Mouse (Mus musculus): ENCODE results near the gene Ugt1a5. TPM values are rescaled to one million over a fixed set of nuclear protein-coding genes. Genes with fewer than 3 reads are reported as not detected.
A peak's percentile ranks its signal among the peaks of the same experiment; 100 is the strongest.

Ugt1a5 gene
- polyA plus RNA-seq, 1 experiment from 2014 or later, result not detected

GRCm38 (mm10) chr1:88260604-88261377 lies 95.0 kb downstream of the Ugt1a5 start:
- H3K9ac ChIP-seq (replicated peaks; ENCODE audit: low read depth, low read length), result no peak overlapping the region
- WGBS, result 81% methylated on average over 10 of the region's 10 CpGs

GRCm38 (mm10) chr1:88261706-88262105 lies 95.9 kb downstream of the Ugt1a5 start:
- 84% methylated on average over 7 of the region's 7 CpGs for whole genome bisulfite sequencing
- ATAC-seq (ENCODE audit: insufficient number of reproducible peaks, insufficient read depth, low FRiP score, low read depth), result no peak
- Histone ChIP-seq H3K27me3 (ENCODE audit: control insufficient read depth, insufficient read depth, low read length) (no peaks in the 10 kb centered on the region), H3K4me3 (ENCODE audit: low read depth, low read length) (no peak overlapping the region), H3K9me3 (ENCODE audit: control insufficient read depth, low read depth, low read length) (no peaks in the 10 kb centered on the region; the same call in 1 of the 2 replicates), H3K36me3 (ENCODE audit: control insufficient read depth, insufficient read depth, low read length) (peaks cover 69% of the 10 kb centered on the region), H3K4me2 (replicated peaks; ENCODE audit: low read depth, low read length) (no peak overlapping the region), H3K4me1 (ENCODE audit: control insufficient read depth, insufficient read depth, low read length) (peaks cover 4% of the 10 kb centered on the region; the same call in 1 of the 2 replicates), H3K27ac (ENCODE audit: low read length) (no peak overlapping the region), H3K9ac (replicated peaks; ENCODE audit: low read depth, low read length) (no peak overlapping the region)

More at GRCm38 (mm10) chr1:88260604-88261377, 95.0 kb downstream of the Ugt1a5 start:
- H3K27me3 ChIP-seq (ENCODE audit: control insufficient read depth, insufficient read depth, low read length), result no peaks in the 10 kb centered on the region
- no peak overlapping the region for H3K4me3 ChIP-seq (ENCODE audit: low read depth, low read length)
- no peak for ATAC-seq (ENCODE audit: insufficient number of reproducible peaks, insufficient read depth, low FRiP score, low read depth)
- no peak overlapping the region for H3K4me2 ChIP-seq (replicated peaks; ENCODE audit: low read depth, low read length)
- peaks cover 60% of the 10 kb centered on the region for H3K36me3 ChIP-seq (ENCODE audit: control insufficient read depth, insufficient read depth, low read length)
- peaks cover 4% of the 10 kb centered on the region; the same call in 1 of the 2 replicates for H3K4me1 ChIP-seq (ENCODE audit: control insufficient read depth, insufficient read depth, low read length)
- peaks cover 9% of the 10 kb centered on the region; the same call in 1 of the 2 replicates for H3K9me3 ChIP-seq (ENCODE audit: control insufficient read depth, low read depth, low read length)
- H3K27ac ChIP-seq (ENCODE audit: low read length), result no peak overlapping the region

GRCm38 (mm10) chr1:88262255-88262654 lies 96.4 kb downstream of the Ugt1a5 start:
- Histone ChIP-seq H3K4me2 (replicated peaks; ENCODE audit: low read depth, low read length) (no peak overlapping the region), H3K4me1 (ENCODE audit: control insufficient read depth, insufficient read depth, low read length) (peaks cover 4% of the 10 kb centered on the region; the same call in 1 of the 2 replicates), H3K4me3 (ENCODE audit: low read depth, low read length) (no peak overlapping the region), H3K9me3 (ENCODE audit: control insufficient read depth, low read depth, low read length) (no peaks in the 10 kb centered on the region; the same call in 1 of the 2 replicates), H3K36me3 (ENCODE audit: control insufficient read depth, insufficient read depth, low read length) (peaks cover 74% of the 10 kb centered on the region), H3K9ac (replicated peaks; ENCODE audit: low read depth, low read length) (no peak overlapping the region), H3K27me3 (ENCODE audit: control insufficient read depth, insufficient read depth, low read length) (no peaks in the 10 kb centered on the region), H3K27ac (ENCODE audit: low read length) (peak overlapping the region; percentile 0; the same call in 1 of the 2 replicates)
- ATAC-seq (ENCODE audit: insufficient number of reproducible peaks, insufficient read depth, low FRiP score, low read depth), result peak; percentile 10
- WGBS, result 58% methylated on average over 4 of the region's 4 CpGs

GRCm38 (mm10) chr1:88262961-88263360 lies 97.1 kb downstream of the Ugt1a5 start:
- no peaks in the 10 kb centered on the region; the same call in 1 of the 2 replicates for H3K9me3 ChIP-seq (ENCODE audit: control insufficient read depth, low read depth, low read length)
- 70% methylated on average over 6 of the region's 6 CpGs for WGBS
- H3K4me2 ChIP-seq (replicated peaks; ENCODE audit: low read depth, low read length), result no peak overlapping the region
- H3K4me1 ChIP-seq (ENCODE audit: control insufficient read depth, insufficient read depth, low read length), result peaks cover 4% of the 10 kb centered on the region; the same call in 1 of the 2 replicates
- no peaks in the 10 kb centered on the region for H3K27me3 ChIP-seq (ENCODE audit: control insufficient read depth, insufficient read depth, low read length)
- H3K36me3 ChIP-seq (ENCODE audit: control insufficient read depth, insufficient read depth, low read length), result peaks cover 82% of the 10 kb centered on the region
- peak overlapping the region; percentile 0; the same call in 1 of the 2 replicates for H3K27ac ChIP-seq (ENCODE audit: low read length)
- H3K9ac ChIP-seq (replicated peaks; ENCODE audit: low read depth, low read length), result no peak overlapping the region
- no peak for ATAC-seq (ENCODE audit: insufficient number of reproducible peaks, insufficient read depth, low FRiP score, low read depth)
- H3K4me3 ChIP-seq (ENCODE audit: low read depth, low read length), result no peak overlapping the region

- no peak for ATAC-seq (ENCODE audit: insufficient number of reproducible peaks, insufficient read depth, low FRiP score, low read depth)
- Histone ChIP-seq H3K4me1 (ENCODE audit: control insufficient read depth, insufficient read depth, low read length) (peaks cover 4% of the 10 kb centered on the region; the same call in 1 of the 2 replicates), H3K4me2 (replicated peaks; ENCODE audit: low read depth, low read length) (no peak overlapping the region), H3K27me3 (ENCODE audit: control insufficient read depth, insufficient read depth, low read length) (no peaks in the 10 kb centered on the region), H3K9ac (replicated peaks; ENCODE audit: low read depth, low read length) (no peak overlapping the region), H3K4me3 (ENCODE audit: low read depth, low read length) (no peak overlapping the region), H3K9me3 (ENCODE audit: control insufficient read depth, low read depth, low read length) (no peaks in the 10 kb centered on the region; the same call in 1 of the 2 replicates), H3K27ac (ENCODE audit: low read length) (no peak overlapping the region), H3K36me3 (ENCODE audit: control insufficient read depth, insufficient read depth, low read length) (peaks cover 90% of the 10 kb centered on the region)
- WGBS, result 92% methylated on average over 5 of the region's 5 CpGs
Measured at GRCm38 (mm10) chr1:88263778-88264177, 98.0 kb downstream of the Ugt1a5 start.

- Histone ChIP-seq H3K9ac (replicated peaks; ENCODE audit: low read depth, low read length) (no peak overlapping the region), H3K4me3 (ENCODE audit: low read depth, low read length) (no peak overlapping the region), H3K27ac (ENCODE audit: low read length) (no peak overlapping the region), H3K36me3 (ENCODE audit: control insufficient read depth, insufficient read depth, low read length) (peaks cover 95% of the 10 kb centered on the region), H3K27me3 (ENCODE audit: control insufficient read depth, insufficient read depth, low read length) (no peaks in the 10 kb centered on the region), H3K9me3 (ENCODE audit: control insufficient read depth, low read depth, low read length) (no peaks in the 10 kb centered on the region; the same call in 1 of the 2 replicates), H3K4me1 (ENCODE audit: control insufficient read depth, insufficient read depth, low read length) (peaks cover 4% of the 10 kb centered on the region; the same call in 1 of the 2 replicates), H3K4me2 (replicated peaks; ENCODE audit: low read depth, low read length) (no peak overlapping the region)
- WGBS, result 87% methylated on average over 7 of the region's 7 CpGs
- ATAC-seq (ENCODE audit: insufficient number of reproducible peaks, insufficient read depth, low FRiP score, low read depth), result no peak
Measured at GRCm38 (mm10) chr1:88264237-88264868, 98.5 kb downstream of the Ugt1a5 start.

GRCm38 (mm10) chr1:88264869-88265240 lies 99.0 kb downstream of the Ugt1a5 start:
- Histone ChIP-seq H3K4me3 (ENCODE audit: low read depth, low read length) (no peak overlapping the region), H3K4me1 (ENCODE audit: control insufficient read depth, insufficient read depth, low read length) (peaks cover 4% of the 10 kb centered on the region; the same call in 1 of the 2 replicates), H3K27ac (ENCODE audit: low read length) (no peak overlapping the region), H3K9ac (replicated peaks; ENCODE audit: low read depth, low read length) (no peak overlapping the region), H3K4me2 (replicated peaks; ENCODE audit: low read depth, low read length) (no peak overlapping the region), H3K9me3 (ENCODE audit: control insufficient read depth, low read depth, low read length) (no peaks in the 10 kb centered on the region; the same call in 1 of the 2 replicates), H3K36me3 (ENCODE audit: control insufficient read depth, insufficient read depth, low read length) (peaks cover 99% of the 10 kb centered on the region), H3K27me3 (ENCODE audit: control insufficient read depth, insufficient read depth, low read length) (no peaks in the 10 kb centered on the region)
- no peak for ATAC-seq (ENCODE audit: insufficient number of reproducible peaks, insufficient read depth, low FRiP score, low read depth)
- WGBS, result 75% methylated on average over 4 of the region's 4 CpGs

- H3K27me3 ChIP-seq (ENCODE audit: control insufficient read depth, insufficient read depth, low read length), result no peaks in the 10 kb centered on the region
- no peak overlapping the region for H3K4me2 ChIP-seq (replicated peaks; ENCODE audit: low read depth, low read length)
- H3K4me1 ChIP-seq (ENCODE audit: control insufficient read depth, insufficient read depth, low read length), result peaks cover 4% of the 10 kb centered on the region; the same call in 1 of the 2 replicates
- H3K36me3 ChIP-seq (ENCODE audit: control insufficient read depth, insufficient read depth, low read length), result peaks cover 90% of the 10 kb centered on the region
- no peak overlapping the region for H3K4me3 ChIP-seq (ENCODE audit: low read depth, low read length)
- H3K9ac ChIP-seq (replicated peaks; ENCODE audit: low read depth, low read length), result no peak overlapping the region
- 90% methylated on average over 13 of the region's 13 CpGs for WGBS
- no peak overlapping the region for H3K27ac ChIP-seq (ENCODE audit: low read length)
- no peak for ATAC-seq (ENCODE audit: insufficient number of reproducible peaks, insufficient read depth, low FRiP score, low read depth)
- H3K9me3 ChIP-seq (ENCODE audit: control insufficient read depth, low read depth, low read length), result no peaks in the 10 kb centered on the region; the same call in 1 of the 2 replicates
Measured at GRCm38 (mm10) chr1:88266123-88266522, 100.3 kb downstream of the Ugt1a5 start.

Measured in stomach, embryonic 14.5 days (tissue).